Mouse (Mus musculus) kidney, adult 11 months (tissue): Measurements from ENCODE around the gene Gm10330.
"Not testable (repeated sequence)": the region's sequence is repeated elsewhere in the genome, so short reads cannot be mapped to it uniquely, and the experiment has no call there.

Source experiments
- DNase-seq: peaks from one replicate; pipeline ENCODE4 v3.0.0; 2022

Gm10330 gene

DNA sequence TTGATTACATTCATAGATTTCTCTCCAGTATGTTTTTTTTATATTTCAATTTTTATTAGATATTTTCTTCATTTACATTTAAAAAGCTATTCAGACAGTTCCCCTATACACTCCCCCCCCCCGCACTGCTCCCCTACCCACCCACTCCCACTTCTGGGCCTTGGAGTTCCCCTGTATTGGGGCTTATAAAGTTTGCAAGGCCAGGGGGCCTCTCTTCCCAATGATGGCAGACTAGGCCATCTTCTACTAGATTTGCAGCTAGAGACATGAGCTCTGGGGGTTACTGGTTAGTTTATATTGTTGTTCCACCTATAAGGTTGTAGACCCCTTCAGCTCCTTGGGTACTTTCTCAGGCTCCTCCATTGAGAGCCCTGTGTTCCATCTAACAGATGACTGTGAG lies at the start of gene Gm10330:
TSS of gene Gm10330 (minus strand) at position 101 of the 400 bp plus-strand sequence.
- DNase-seq, result not testable (repeated sequence)

DNA sequence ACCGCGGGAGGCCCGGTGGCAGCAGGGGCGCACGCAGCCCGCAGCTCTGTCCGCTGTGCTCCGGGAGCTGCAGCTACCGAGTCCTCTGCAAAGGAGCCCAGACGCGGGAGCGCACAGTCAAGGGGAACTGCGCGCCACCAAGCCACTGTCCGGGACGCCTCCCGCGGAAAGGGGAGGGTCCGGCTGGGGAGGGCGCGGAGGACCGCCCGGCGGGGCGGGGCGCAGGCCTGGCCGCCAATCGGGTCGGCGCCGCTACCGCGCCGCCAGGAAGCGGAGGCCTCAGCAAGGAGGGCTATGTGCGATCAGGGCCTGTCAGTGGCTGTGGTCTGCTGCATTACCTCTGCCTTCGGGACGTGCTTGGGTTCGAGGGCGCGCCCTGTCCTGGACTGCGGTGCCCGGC lies 20.7 kb upstream of the Gm10330 start:
- DNase-seq, result not testable (repeated sequence)

DNA sequence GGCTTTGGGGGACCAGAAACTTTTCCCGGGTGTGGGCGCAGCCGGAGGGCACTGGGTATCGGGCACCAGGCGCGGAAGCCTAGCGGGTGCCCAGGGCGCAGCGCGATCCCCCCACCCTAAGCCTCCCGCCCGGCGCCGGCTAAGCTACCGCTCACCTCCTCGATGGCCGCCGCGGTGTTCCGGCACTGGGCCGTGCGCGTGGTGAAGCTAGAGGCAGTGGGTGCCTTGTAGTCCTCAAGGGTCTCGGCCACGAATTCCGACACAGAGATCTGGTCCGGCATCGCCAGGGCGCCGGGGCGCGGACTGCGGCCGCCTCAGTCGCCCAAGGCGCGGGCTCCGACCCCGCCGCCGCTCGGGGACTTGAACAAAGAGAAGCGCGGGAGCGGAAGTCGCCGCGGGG lies 20.3 kb upstream of the Gm10330 start:
- not testable (repeated sequence) for DNase-seq
